Mouse (Mus musculus): ENCODE results near the gene Ube2q2. TPM values are rescaled to one million over a fixed set of nuclear protein-coding genes. Genes with fewer than 3 reads are reported as not detected.
"Not testable (repeated sequence)": the region's sequence is repeated elsewhere in the genome, so short reads cannot be mapped to it uniquely, and the experiment has no call there.

Ube2q2 gene
- total RNA-seq (2021) = 10 to 100 TPM; 42.1 to 52.3 TPM
- long read RNA-seq, transcript Ube2q2-202 (12 exons, 1,680 nt) = minor isoform, 11 of 52 reads
- long read RNA-seq, transcript Ube2q2-201 (13 exons, 3,456 nt) = major isoform, 33 of 52 reads
- long read RNA-seq, partial matches to known transcripts = 1 of 52 reads
- long read RNA-seq, other reads (novel, unspliced or antisense) = 6 of 52 reads

DNA sequence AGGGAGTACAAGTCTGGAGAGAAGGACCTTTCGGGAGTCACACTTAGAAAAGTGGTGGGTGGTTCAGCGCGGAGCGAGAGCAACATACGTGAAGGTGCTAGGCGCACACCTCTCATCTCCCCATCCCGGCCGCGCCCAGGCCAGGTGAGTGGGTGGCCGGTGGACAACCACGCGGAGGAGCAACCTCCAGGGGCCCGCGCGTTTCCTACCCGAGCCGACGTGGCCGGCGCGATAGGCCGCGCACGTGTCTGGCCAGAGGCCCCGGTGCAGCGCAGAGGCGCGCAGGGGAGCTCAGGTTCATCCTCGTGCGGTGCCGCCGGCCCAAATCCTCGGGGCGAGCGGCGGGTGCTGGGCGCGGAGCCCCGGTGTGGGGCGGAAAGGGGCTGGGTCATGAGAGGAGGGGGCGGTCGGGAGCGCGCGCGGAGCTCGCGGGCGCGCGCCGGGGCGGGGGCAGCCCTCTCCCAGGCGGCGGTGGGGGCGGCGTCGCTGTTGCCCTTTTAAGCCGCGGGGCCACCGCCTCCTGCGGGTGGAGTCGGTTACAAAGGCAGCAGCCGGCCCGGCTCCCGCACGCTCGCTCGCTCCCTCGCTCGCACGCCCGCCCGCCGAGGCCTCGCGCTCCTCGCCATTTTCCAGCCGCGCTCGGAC is at the start of gene Ube2q2:
Gene Ube2q2 (plus strand): TSS at position 1 of the 645 bp plus-strand sequence.
- peak in 1 of 2 experiments; percentile 65 for DNase-seq (ENCODE audit: low spot score in 2 of 2)

GRCm38 (mm10) chr9:55101117-55101516 is 47.5 kb upstream of the Ube2q2 start:
- DNase-seq (ENCODE audit: low spot score in 2 of 2) = no peak

DNA sequence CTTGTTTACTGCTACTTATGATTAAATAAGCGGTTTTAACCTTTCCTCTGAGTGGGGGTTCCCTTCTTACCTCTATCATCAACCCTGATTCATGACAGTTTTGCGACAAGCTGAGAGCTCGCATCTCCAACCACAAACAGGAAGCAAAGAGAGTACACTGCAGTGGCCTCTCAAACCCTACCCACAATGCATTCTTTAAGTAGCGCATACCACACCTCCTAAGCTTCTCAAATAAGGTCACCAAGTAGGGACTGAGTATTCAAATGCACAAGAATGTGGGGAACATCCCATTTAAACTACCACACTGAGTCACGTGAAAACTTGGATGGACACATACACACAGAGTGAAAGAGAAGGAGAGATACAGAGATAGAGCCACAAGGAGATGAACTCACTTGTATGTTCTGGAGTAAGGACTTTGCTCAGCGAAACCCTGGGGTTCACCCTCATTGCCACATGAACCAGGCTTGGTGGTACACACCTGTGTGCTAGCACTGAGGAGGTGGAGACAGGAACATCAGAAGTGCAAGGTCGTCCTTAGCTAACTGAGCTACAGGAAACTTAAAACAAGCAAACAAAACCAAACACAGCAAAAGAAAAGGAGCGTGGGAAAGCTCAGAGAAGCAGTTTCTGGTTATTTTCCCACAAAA is 46.3 kb upstream of the Ube2q2 start:
- no peak for DNase-seq (ENCODE audit: low spot score in 2 of 2)

- DNase-seq (ENCODE audit: low spot score in 2 of 2) = no peak
These were observed 45.6 kb upstream of the Ube2q2 start for GRCm38 (mm10) chr9:55102931-55103630.

GRCm38 (mm10) chr9:55110059-55110834 is 38.4 kb upstream of the Ube2q2 start:
- peak; percentile 90 to 92 for DNase-seq (ENCODE audit: low spot score in 2 of 2)

- DNase-seq (ENCODE audit: low spot score in 2 of 2) = not testable (repeated sequence)
These were observed 37.8 kb upstream of the Ube2q2 start for GRCm38 (mm10) chr9:55110835-55111217.

DNA sequence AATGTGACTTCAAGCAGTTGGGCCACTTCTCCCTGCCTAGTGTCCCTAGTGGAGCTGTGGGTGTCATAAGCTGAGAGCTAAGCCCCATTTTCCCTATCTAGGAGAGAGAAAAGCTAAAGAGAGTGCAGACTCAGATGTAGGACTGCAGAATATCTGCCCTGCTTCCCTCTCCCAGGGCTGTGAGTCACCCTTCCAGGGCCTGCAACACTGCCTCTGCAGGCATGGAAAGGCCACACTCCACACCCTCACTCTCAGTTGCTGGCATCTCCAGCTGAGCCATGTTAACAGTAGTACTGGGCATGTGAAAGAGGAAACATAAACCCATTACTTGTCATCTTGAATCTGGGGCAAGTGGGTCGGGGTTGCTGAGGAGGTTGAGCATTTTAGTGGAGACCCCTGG is 33.9 kb upstream of the Ube2q2 start:
- no peak for DNase-seq (ENCODE audit: low spot score in 2 of 2)

GRCm38 (mm10) chr9:55117293-55118055 is 31.2 kb upstream of the Ube2q2 start:
- no peak for DNase-seq (ENCODE audit: low spot score in 2 of 2)

DNA sequence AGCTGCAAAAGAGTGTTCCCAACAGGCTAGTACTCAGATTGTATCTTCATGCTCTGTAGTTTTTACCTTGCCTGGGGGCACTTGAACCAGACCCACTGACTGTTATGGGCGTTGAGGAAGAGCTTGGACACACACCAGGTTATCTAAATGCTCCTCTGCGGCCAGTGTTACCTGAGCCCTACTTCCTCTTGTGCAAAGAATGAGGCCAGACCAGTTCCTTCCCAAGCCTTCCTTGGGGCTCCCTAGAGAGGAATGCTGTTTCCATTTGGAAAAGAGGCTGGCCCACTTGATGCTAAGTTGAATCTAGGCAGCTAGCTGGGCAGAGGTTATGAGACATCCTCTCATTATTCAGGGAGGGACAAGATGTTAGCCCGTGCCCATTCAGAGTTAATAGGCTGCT is 26.1 kb upstream of the Ube2q2 start:
- no peak for DNase-seq (ENCODE audit: low spot score in 2 of 2)

- no peak for DNase-seq (ENCODE audit: low spot score in 2 of 2)
These were observed 22.9 kb upstream of the Ube2q2 start for GRCm38 (mm10) chr9:55125735-55126134.

- no peak for DNase-seq (ENCODE audit: low spot score in 2 of 2)
These were observed 22.4 kb upstream of the Ube2q2 start for GRCm38 (mm10) chr9:55126295-55126694.

DNA sequence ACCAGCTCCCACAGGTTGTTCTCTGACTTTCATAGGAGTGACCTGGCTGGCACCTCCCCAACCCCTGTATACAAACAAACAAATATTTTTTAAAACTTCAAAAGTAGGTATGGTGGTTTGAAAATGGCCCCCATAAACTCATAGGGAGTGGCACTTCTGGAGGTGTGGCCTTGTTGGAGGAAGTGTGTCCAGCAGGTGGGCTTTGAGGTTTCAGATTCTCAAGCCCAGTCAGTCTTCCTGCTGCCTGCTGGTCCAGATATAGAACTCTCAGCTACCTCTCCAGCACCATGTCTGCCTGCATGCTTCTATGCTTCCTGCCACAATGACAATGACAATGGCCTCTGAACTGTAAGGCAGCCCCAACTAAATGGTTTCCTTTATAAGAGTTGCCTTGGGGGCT is 16.8 kb upstream of the Ube2q2 start:
- no peak for DNase-seq (ENCODE audit: low spot score in 2 of 2)

DNA sequence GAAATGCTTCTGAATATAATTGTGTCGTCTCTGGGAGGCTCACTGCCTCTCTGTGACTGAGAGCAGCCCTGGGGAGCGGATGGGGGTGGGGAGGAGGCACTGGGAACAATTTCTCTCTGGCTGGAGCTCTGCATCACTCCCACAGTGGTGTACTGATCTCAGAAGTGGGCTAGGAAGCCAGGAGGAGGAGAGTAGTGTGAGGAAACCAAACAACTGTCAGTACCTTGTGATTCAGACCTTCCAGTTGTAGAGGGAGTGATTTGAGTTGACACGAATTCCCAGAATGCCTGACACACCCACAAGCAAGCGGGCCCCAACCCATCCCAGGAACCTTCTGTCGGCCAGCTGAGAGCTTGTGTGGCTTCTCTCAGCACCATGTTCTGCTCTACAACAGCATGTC is 12.1 kb upstream of the Ube2q2 start:
- no peak for DNase-seq (ENCODE audit: low spot score in 2 of 2)

- no peak for DNase-seq (ENCODE audit: low spot score in 2 of 2)
These were observed 11.5 kb upstream of the Ube2q2 start for GRCm38 (mm10) chr9:55137112-55137511.

DNA sequence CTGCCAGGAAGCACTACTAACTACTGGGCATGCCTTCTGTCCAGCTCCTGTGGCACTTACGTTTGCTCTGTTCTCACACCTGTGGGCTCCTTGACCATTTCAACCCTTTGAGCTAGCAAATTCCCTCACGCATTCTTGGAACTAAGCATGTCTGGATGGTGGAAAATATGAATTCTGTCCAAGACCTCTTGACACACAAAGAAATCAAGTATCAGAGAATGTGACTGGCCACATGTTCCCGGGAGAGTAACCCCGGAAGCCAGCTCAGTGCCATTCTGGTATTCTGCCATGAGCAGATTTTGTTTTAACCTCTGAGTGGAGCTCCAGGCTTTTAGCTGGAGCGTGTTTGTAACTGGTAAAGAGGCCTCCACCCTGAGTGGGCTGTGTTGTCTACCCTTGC is 8.7 kb upstream of the Ube2q2 start:
- DNase-seq (ENCODE audit: low spot score in 2 of 2) = no peak

DNA sequence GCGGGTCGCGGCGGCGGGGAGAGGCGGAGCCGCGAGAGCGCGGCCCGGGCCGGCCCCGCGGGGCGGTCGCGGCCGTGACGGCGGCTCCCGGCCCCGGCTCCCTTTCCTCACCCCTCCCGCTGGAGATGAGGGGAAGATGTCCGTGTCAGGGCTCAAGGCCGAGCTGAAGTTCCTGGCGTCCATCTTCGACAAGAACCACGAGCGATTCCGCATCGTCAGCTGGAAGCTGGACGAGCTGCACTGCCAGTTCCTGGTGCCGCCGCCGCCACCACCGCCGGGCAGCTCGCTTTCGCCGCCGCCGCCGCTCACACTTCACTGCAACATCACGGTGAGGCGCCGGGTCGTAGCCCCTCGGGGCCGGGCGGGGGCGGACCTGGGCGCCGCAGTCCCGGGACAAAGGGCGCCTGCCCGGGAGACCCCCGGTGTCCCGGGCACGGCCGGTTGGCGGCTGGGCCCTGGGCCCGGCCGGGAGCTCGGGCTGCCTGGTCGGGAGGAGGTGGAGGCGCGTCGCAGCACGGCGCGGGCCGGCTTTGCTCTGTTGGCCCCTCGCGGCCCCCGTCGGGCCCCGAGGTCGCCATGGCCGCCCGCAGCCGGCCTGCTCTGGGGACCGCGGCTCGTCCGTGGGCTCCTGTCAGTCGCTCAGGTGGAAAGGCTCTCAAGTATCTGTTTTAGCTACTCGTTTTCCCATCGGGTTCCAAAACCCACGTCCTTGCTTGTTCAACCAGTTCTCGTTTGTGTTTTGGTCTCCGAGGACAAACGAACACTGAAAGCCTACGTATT is 1.0 kb downstream of the Ube2q2 start:
- peak; percentile 54 to 79 for DNase-seq (ENCODE audit: low spot score in 2 of 2)

DNA sequence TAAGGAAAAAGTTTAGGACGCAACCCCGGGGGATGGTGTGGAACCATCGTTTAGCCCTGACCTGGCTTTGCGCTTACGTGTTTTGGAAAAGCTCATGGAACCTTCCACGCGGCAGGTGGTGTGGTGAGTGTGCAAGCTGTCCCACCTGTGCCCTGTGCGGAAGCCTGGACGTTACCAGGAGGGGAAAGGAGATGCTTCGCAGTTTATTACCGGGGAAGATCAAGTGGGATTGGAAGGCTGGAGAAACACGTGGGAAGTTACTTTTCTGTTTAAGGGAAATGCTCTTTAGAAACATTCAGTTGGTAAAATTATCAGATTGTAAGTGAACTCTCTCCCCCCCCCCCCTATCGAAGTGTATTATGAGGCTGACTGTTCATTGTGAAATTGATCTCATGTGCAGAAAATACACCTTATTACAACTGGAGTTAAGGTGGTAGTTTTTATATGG is 1.6 kb downstream of the Ube2q2 start:
- DNase-seq (ENCODE audit: low spot score in 2 of 2) = peak in 1 of 2 experiments; percentile 24

- DNase-seq (ENCODE audit: low spot score in 2 of 2) = no peak
These were observed 2.4 kb downstream of the Ube2q2 start for GRCm38 (mm10) chr9:55151096-55151495.

DNA sequence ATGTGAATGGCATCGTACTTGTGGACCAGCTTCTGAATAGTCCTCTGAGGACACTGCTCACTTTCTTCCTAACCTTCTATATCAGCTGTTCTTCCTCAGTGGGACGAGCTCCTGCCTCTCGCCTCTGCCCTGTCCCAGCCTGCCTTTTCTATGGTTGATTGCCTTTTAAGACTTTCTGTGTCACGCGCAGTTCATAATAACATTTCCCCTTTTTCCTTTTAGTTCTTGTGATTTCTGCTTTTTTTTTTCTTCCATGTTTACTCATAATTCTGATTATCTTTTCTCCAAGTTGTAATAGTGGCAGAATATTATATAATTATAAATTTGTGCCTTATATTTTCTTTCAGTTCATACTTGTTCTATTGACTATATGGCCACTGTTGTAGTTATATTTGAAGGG is 4.3 kb downstream of the Ube2q2 start:
- DNase-seq (ENCODE audit: low spot score in 2 of 2) = no peak
